Mouse (Mus musculus) kidney, embryonic 14.5 days (tissue): ENCODE measurements around the gene Rxra. TPM values are rescaled to one million over a fixed set of nuclear protein-coding genes. Genes with fewer than 3 reads are reported as not detected.

Source experiments
- ATAC-seq: fragments of 200-750 bp; cut with Nextera tagmentation; 2 replicates; pipeline ENCODE4 v1.8.0; 2017; ENCODE audit warnings: moderate number of reproducible peaks, mild to moderate bottlenecking, moderate TSS enrichment, moderate library complexity; ENCODE audit not compliant: low FRiP score, low TSS enrichment
- H3K27ac ChIP-seq: fragments of 300-500 bp; sonication (generic); 2 replicates; pipeline ENCODE4 v1.5.1; 2014; ENCODE audit warnings: low read depth, mild to moderate bottlenecking, low read length, moderate library complexity, mixed read lengths
- H3K27me3 ChIP-seq: fragments of 300-500 bp; sonication (generic); 2 replicates; pipeline ENCODE4 v1.6.1; 2014; ENCODE audit warnings: mild to moderate bottlenecking, low read length; ENCODE audit not compliant: control insufficient read depth, insufficient read depth
- H3K36me3 ChIP-seq: fragments of 300-500 bp; sonication (generic); 2 replicates; pipeline ENCODE4 v1.6.1; 2014; ENCODE audit warnings: low read length, mixed read lengths; ENCODE audit not compliant: control insufficient read depth, insufficient read depth
- H3K4me1 ChIP-seq: fragments of 300-500 bp; sonication (generic); 2 replicates; pipeline ENCODE4 v1.6.1; 2014; ENCODE audit warnings: low read length, mixed read lengths; ENCODE audit not compliant: control insufficient read depth, insufficient read depth
- H3K4me2 ChIP-seq: fragments of 300-500 bp; sonication (generic); replicated peaks from 2 replicates; pipeline ENCODE4 v1.6.1; 2014; ENCODE audit warnings: low read depth, mild to moderate bottlenecking, low read length
- H3K4me3 ChIP-seq: fragments of 300-500 bp; sonication (generic); 2 replicates; pipeline ENCODE4 v1.5.1; 2014; ENCODE audit warnings: mild to moderate bottlenecking, low read length
- H3K9ac ChIP-seq: fragments of 300-500 bp; sonication (generic); 2 replicates; pipeline ENCODE4 v1.6.1; 2014; ENCODE audit warnings: low read depth, mild to moderate bottlenecking, low read length, moderate library complexity
- H3K9me3 ChIP-seq: fragments of 300-500 bp; sonication (generic); 2 replicates; pipeline ENCODE4 v1.6.1; 2016; ENCODE audit warnings: low read length; ENCODE audit not compliant: control insufficient read depth
- WGBS: fragments of 180-500 bp; shearing (Covaris S2); extraction: QIAGEN DNeasy Blood & Tissue Kit; methylation state at CpG from one replicate; pipeline ENCODE4 v1.1.7; 2014; 5-methylcytosine and 5-hydroxymethylcytosine counted together
- polyA plus RNA-seq: library from polyadenylated mRNA; unstranded; fragments of >200 nt; fragmentation: Nextera tagmentation; extraction: Ambion mirVana; gene quantifications from 2 replicates; pipeline ENCODE4 v1.2.1, GENCODE M21; 2014

Rxra gene
- polyA plus RNA-seq, 1 experiment from 2014 or later, result 6.2 TPM

DNA sequence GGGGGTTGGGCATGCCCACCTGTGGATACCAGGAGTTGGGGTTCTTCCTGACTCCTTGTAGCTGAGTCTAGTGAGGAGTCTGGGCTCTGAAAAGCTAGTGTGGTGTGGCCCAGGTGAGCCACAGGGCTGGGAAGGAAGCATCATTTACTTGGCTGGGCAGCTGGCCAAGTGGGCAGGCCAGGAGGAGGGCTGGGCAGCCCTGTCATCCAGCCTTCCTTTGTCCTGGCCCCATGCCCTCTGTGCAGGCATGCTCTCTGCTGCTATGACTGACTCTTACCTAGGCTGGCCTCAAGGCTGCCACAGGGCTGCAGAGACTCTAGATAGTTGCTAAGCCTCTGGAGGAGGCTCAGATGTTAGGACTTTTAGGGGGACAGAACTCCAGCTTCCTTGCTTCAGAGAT is 42.0 kb downstream of the Rxra start:
- H3K36me3 ChIP-seq, result no peaks in the 10 kb centered on the region
- ATAC-seq, result peak; percentile 58; the same call in 1 of the 2 replicates

DNA sequence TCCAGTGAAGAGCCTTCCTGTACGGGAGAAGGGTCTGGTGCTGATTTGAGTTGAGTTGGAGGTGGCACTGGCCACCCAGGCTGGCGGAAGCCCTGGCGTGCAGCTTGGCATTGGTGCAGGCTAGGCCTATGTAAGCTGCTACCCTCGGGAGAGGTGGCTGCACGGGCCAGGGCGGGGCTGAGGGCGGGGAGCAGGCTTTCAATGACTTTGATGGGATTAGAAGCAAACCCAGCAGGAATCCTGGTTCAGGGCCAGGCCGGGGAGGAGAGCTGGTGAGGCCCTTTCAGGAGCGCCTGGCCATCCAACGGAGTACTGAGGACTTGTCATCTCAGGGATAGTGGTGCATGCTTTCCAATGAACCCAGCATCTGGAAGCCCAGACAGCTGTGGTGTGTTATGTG is 43.4 kb downstream of the Rxra start:
- Histone ChIP-seq H3K9me3 (no peaks in the 10 kb centered on the region), H3K36me3 (no peaks in the 10 kb centered on the region), H3K4me1 (peaks cover 41% of the 10 kb centered on the region), H3K9ac (no peak overlapping the region), H3K27me3 (no peaks in the 10 kb centered on the region), H3K4me2 (no peak overlapping the region), H3K27ac (no peak overlapping the region), H3K4me3 (no peak overlapping the region)
- ATAC-seq, result no peak
- 48% methylated on average over 10 of the region's 10 CpGs for WGBS

More for the DNA sequence above, 42.0 kb downstream of the Rxra start:
- Histone ChIP-seq H3K27ac (no peak overlapping the region), H3K27me3 (no peaks in the 10 kb centered on the region), H3K4me3 (no peak overlapping the region), H3K4me1 (peaks cover 42% of the 10 kb centered on the region), H3K9me3 (no peaks in the 10 kb centered on the region), H3K4me2 (no peak overlapping the region), H3K9ac (no peak overlapping the region; the same call in 1 of the 2 replicates)

- Histone ChIP-seq H3K4me1 (peaks cover 21% of the 10 kb centered on the region), H3K4me2 (no peak overlapping the region), H3K27ac (no peak overlapping the region), H3K4me3 (no peak overlapping the region), H3K36me3 (no peaks in the 10 kb centered on the region), H3K9ac (no peak overlapping the region), H3K27me3 (no peaks in the 10 kb centered on the region), H3K9me3 (no peaks in the 10 kb centered on the region)
- ATAC-seq, result no peak
- 95% methylated on average over 4 of the region's 4 CpGs for WGBS
Observed at GRCm38 (mm10) chr2:27721611-27722010, 45.4 kb downstream of the Rxra start.

DNA sequence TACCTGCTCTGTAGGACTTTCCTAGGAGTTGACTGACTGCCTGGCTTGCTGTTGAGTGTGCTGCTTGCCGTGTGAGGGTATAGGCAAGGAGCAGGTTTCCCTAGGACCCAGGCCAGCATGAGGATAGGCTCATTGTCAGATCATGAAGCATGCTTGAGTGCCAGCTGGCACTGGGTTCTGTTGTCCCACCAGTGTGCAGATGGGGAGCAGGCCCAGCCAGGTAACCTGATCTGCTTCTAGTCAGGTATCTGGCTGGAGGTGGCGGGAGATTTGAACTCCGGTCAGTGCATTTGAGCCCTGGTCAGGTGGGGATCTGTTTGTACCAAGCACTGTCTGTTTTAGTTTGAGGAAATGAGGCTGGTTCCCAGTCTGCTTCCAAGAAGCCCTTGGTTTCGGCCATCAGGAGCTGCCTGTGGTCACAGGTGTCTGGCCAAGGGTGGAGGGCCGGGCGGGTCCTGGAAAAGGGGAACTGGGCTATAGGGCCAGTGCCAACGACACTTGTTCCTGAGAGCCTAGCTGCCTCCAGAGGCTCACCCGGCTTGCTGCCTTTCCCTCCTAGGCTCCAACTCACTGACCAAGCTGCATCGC is 48.6 kb downstream of the Rxra start:
- WGBS, result 90% methylated on average over 9 of the region's 9 CpGs
- Histone ChIP-seq H3K4me1 (no peaks in the 10 kb centered on the region), H3K27me3 (no peaks in the 10 kb centered on the region), H3K9me3 (no peaks in the 10 kb centered on the region), H3K9ac (no peak overlapping the region), H3K27ac (no peak overlapping the region), H3K4me2 (no peak overlapping the region), H3K4me3 (no peak overlapping the region), H3K36me3 (no peaks in the 10 kb centered on the region)
- no peak for ATAC-seq

DNA sequence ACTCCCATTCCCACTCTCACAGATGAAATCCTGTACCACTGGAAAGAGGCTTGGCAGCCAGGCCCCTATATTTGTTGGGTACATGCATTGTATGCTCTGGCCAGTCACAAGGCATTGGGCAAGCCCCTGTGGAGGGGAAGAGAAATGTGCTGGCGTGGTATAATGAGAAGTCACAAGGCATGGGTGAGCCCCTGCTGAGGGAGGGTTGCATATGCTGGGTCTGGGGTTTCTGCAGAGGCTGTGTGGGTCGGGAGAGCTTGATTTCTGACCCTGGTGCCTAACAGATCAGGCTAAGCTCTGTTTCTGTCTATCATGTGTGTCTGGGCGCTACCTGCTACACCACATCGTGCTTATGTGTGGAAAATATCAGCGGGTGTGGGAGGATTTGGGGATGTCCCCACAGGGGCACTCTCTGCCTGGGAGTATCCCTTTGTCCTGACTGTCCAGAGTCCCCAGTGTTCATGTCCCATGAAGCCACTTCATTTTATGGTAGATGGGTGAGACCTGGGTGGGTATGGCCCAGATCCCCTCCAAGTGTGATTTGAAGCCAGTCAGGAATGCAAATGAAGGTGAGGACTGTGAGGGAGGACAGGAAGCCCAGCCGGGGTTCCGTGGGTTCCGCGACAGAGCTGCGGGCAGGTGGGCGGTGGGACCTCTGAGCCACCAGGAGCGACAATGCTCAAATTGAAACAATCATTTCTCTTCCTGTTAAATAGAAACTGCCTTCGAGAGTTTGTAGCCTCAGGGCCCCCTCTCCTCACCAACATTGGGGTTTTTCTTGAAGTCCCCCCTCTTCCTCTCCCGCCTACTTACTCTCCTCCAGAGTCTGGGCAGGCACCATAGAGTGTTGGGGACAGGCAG is 52.0 kb downstream of the Rxra start:
- no peak overlapping the region for H3K4me3 ChIP-seq
- ATAC-seq, result no peak
- no peaks in the 10 kb centered on the region for H3K36me3 ChIP-seq
- H3K4me1 ChIP-seq, result peaks cover 18% of the 10 kb centered on the region
- H3K9ac ChIP-seq, result no peak overlapping the region
- no peak overlapping the region for H3K4me2 ChIP-seq
- 61% methylated on average over 14 of the region's 14 CpGs for WGBS
- H3K9me3 ChIP-seq, result no peaks in the 10 kb centered on the region
- H3K27ac ChIP-seq, result no peak overlapping the region
- H3K27me3 ChIP-seq, result no peaks in the 10 kb centered on the region

GRCm38 (mm10) chr2:27729009-27729408 is 52.8 kb downstream of the Rxra start:
- no peak for ATAC-seq
- no peaks in the 10 kb centered on the region for H3K9me3 ChIP-seq
- H3K27ac ChIP-seq, result no peak overlapping the region
- 79% methylated on average over 4 of the region's 4 CpGs for WGBS
- H3K27me3 ChIP-seq, result no peaks in the 10 kb centered on the region
- no peaks in the 10 kb centered on the region for H3K36me3 ChIP-seq
- H3K9ac ChIP-seq, result no peak overlapping the region
- no peak overlapping the region for H3K4me3 ChIP-seq
- peaks cover 21% of the 10 kb centered on the region for H3K4me1 ChIP-seq
- H3K4me2 ChIP-seq, result no peak overlapping the region

DNA sequence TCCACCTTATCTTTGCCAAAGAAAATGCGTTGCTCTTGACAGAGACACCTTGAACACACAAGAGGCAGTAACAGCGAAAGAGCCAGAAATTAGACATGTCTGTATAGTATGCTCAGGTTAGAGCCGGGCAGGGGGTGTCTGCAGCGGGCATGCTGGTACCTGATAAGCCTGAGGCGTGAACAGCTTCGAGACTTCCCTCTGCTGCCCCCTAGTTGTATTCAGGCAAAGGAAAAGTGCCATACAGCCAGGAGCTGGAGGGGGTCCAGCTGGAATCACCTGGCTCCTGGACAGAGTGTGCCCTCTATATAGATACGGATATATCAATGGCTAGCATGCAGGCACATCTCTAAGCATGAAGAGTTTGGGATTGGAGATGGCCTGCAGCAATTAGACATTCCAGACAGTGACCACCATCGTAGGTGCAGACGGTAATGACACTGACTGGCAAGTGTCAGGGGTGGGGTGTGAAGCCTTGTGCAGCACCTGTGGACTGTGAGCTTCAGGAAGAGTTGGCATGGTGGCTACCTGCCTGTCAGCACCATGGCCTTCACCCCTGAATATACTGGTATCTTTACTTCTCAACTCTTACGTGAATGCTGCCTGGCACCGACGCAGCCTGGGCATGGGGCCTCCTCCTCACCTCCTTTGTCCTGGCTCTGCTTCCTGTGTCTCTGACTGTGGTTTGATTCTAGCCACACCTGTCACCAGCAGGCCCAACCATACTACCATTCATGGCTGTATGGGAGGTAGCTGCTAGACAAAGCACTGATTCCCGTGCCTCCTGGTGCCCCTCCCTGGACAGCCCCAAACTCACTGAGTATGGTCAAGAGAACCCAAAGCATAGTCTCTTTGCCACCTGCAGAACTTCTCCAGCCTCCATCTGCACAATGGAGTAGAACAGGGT is 54.0 kb downstream of the Rxra start:
- H3K27ac ChIP-seq, result no peak overlapping the region
- no peaks in the 10 kb centered on the region for H3K27me3 ChIP-seq
- H3K9me3 ChIP-seq, result no peaks in the 10 kb centered on the region
- H3K9ac ChIP-seq, result no peak overlapping the region
- WGBS, result 69% methylated on average over 13 of the region's 13 CpGs
- no peaks in the 10 kb centered on the region for H3K36me3 ChIP-seq
- no peak overlapping the region for H3K4me2 ChIP-seq
- no peak for ATAC-seq
- peaks cover 30% of the 10 kb centered on the region for H3K4me1 ChIP-seq
- no peak overlapping the region for H3K4me3 ChIP-seq

DNA sequence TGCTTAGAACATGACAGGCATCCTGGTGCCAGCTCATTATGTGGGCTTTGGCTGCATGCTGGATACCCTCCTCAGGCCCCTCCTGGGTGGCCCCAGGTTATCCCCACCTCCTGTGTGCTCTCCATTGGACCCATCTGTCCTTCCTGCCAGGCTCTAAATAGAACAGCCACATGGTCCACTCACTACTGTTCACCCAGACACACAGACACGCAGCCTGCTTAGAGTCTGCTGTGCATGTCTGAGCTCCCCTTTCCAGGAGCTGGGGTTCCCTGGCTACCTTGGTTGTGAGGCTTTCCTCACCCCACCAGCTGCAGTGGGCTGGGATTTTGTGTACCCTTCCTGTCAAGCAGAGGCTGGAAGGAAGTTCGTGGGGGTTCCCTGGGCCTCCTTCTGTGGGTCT is 56.8 kb downstream of the Rxra start:
- H3K4me2 ChIP-seq, result no peak overlapping the region

More for the DNA sequence above, 56.8 kb downstream of the Rxra start:
- Histone ChIP-seq H3K4me1 (peaks cover 30% of the 10 kb centered on the region), H3K9me3 (no peaks in the 10 kb centered on the region), H3K9ac (no peak overlapping the region), H3K27me3 (no peaks in the 10 kb centered on the region), H3K27ac (no peak overlapping the region), H3K36me3 (no peaks in the 10 kb centered on the region; the same call in 1 of the 2 replicates), H3K4me3 (no peak overlapping the region)
- 64% methylated on average over 2 of the region's 2 CpGs for WGBS
- no peak for ATAC-seq
